Mouse (Mus musculus): ENCODE measurements around the gene Vcan.

DNA sequence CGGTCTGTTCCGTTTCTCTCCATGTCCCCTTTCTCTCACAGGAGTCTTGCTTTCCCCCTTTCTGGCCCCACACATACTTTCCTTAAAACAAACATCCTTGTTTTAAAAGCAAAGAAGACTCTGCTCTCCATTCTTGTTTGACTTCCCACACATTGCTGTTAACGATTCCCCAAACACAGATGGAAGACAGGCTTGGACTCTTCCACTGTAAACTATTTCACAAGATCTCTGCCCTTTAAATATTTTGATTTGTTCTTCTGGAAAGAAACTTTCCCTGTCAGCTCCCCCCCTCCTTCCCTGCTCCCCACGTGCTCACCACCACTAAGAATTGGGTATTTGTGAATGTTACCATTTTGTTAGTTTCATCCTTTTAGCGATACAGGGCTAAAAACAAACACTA is 49.2 kb upstream of the Vcan start:
- TF ChIP-seq EP300 (optimal IDR thresholded peaks at IDR 0.05) (no peak), CTCF (IDR thresholded peaks at IDR 0.05; ENCODE audit: low read depth) (no peak)
